Mouse (Mus musculus) cerebellum, adult 18-20 months (tissue): Measurements from ENCODE around the gene Tnfaip8l2.
A peak's percentile ranks its signal among the peaks of the same experiment; 100 is the strongest.

Experiments
- DNase-seq, 2 experiments: peaks; one replicate each; pipeline ENCODE4 v3.0.0; 2021

The Tnfaip8l2 gene

DNA sequence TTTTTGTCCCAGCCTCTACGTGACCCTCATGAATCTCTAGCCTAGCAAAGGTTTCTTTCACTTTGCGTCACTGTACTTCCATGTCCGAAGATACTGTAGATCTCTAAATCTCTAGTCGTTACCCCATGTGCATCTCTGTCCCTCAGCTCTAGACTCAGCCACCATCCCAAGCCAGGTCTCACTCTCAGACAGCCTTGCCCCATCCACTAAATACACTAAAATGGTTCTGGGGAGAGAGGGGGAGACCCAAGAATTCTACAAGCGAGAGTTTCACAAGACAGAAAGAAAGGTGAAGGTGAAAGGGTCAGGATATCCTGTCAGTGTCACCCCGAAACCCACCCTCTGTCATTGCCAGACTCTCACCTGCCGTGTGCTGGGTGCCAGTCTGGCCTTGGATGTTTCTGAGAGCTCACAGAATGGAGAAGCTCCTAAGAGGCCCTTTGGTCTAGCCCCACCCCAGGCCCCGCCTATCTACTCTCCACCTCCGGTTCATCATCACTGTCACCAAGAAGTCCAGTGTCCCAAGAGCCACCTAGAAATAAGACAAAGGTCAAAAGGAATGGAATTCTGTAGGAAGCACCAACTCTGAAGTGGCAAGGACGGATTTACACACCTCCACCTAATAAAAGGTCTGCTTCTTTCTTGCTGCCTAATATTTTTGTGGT, at the start of gene Tnfaip8l2:
Tnfaip8l2 (minus strand) TSS at position 409 of the 665 bp plus-strand sequence.
- DNase-seq = no peak

DNA sequence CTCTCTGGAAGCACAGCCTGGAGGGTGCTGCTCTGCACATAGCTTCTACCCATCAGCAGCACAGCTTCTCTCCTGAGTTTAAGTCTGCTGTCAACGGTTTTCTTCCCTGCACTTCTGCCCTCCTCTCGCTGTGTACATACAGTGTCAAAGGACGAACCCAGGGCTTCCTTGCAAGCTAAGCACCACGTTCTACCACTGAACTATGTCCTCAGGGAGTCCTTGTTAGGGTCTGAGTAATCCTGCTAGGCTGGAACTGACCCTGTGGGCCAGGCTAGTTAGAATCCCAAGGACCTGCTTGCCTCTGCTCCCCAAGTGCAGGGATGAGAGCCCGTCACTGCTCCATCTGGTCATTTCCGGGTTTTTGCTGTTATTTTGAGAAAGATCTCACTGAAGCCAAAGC, 44.7 kb upstream of the Tnfaip8l2 start:
- no peak for DNase-seq

DNA sequence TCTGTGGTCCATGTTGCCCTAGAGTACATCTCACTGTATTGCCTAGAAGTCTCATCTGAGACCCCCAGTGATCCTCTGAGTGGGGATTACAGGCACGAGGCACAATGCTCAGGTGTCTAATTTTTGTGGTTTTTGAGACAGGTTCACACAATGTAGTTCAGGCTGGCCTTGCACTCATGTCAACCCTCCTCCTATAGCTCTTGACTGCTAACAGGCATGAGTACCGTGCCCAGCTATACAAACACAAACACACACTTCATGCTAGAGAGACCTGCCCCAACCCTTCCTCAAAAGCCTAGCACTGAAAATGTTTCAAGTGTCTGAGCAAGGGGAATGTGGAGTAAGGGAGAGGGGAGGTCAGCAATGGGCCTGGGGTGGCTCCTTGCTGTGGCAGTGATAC, 43.9 kb upstream of the Tnfaip8l2 start:
- DNase-seq = no peak

DNA sequence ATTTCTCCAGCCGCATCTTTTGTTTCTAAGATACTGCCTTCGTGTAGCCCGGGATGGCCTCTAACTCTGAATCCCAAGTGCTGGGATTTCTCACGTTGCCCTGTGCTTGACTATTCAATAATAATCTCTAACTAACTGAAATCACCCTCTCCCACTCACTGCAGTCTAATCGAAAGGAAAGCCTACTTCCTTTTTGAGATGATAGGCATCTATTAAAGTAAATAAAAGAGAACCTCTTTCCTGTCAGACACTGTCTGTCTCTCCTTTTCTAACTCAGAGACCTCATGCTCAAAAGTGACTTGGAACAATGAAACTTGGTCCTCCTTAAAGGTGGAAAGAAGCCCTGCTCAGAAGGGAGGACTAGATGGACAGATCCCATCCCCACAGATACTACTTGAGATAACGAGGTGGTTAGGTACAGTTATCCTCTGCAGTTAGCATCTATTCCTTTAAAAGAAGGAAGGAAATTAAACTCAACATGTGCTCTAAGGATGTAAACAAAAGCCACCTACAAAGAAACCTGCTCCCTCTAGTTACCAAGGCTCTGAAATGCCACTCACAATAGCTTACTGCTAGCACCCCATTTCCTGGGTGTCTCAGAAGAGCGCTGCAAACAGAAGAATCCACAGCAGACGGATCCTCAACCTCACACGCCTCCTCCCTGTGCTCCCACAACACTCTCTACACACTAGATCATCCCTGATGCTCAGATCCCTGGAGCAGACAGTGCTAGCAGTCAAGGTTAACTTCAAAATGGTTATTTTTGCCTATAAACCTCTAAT, 42.8 kb upstream of the Tnfaip8l2 start:
- DNase-seq = no peak

DNA sequence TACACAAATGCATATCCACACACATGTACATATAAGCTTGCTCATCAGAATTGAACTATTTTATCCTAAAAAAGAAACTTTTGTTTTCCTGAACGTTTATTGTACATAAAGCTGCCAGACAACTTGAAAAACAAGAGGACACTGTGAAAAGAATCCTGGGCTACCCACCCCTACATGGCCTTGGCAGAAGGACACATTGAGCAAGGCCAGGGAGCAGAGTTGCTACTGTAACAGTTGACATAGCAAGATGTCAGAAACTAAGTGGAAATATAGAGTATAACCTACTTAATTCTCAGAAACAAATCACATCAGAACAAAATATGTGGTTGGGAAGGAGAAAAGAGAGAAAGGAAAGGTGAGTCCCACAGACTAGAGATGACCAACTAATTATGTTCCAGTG, 39.7 kb upstream of the Tnfaip8l2 start:
- no peak for DNase-seq

DNA sequence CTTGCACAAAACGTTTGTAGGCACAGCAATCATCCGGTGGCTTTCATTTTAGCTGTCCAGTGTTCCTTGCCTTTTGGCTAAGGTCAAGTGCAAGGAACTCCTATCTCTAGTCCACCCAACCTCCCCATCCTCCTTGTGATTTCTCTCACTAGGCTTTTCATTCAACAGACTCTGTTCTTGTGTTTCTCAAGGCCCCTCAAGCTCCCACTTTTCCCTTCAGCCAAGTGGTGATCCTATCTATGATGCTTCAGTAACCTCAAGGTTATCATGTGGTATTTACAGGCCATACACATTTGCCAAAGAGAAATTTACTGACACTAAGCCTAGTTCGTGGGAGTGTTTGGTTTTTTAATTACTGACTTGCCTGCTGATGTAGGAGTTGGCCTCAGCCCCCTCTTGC, 37.7 kb upstream of the Tnfaip8l2 start:
- DNase-seq = no peak

DNA sequence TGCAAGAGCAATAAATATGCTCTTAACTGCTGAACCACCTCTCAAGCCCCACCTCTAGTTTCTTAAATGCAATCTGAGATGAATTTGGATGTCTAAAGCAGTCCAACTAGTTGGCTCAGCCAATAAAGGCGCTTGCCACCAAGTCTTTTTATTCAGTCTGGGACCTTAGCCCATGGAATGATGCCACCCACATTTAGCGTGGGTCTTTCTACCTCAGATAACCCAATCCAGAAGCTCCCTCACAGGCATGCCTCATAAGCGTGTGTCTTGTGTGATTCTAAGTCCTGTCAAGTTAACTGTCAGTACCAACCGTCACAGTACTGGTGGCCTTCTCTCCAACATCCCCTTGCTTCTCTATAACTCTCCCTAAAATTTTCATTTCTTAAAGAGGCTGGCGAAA, 36.8 kb upstream of the Tnfaip8l2 start:
- DNase-seq = no peak

DNA sequence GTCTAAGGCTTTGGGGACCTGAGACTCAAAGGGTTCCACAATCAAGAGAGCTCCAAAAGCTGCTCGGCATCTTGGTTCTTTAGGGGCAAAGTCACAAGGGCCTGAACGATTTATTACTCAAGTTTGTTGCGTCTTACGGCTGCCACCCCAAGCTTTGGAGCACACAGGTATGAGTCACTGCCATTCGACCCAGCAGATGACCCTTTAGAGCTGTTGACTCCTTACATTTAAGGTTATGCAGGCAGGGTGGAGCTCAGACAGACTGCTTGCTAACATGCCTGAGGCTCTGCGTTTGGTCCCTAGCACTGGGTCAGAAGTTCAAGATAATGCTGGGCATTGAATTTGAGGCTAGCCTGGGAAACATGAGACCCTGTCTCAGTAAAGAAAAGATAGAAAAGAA, 35.4 kb upstream of the Tnfaip8l2 start:
- DNase-seq = no peak

DNA sequence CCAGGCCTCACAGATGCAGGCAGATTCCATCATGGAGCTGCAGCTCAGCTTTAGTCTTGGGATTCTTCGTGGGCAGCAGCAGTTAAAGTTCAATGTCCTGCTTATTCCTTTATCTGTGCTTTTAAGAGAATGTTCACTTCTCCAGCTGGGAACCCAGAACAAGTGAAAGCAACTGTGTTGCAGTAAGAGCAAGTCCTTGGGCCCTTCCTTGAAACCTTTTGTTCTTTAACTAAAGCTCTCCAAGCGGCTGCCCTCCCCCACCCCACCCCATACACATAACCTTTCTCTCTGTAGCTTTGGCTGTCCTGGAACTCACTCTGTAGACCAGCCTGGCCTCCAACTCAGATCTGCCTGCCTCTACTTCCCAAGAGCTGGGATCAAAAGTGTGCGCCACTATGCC, 34.3 kb upstream of the Tnfaip8l2 start:
- no peak for DNase-seq

DNA sequence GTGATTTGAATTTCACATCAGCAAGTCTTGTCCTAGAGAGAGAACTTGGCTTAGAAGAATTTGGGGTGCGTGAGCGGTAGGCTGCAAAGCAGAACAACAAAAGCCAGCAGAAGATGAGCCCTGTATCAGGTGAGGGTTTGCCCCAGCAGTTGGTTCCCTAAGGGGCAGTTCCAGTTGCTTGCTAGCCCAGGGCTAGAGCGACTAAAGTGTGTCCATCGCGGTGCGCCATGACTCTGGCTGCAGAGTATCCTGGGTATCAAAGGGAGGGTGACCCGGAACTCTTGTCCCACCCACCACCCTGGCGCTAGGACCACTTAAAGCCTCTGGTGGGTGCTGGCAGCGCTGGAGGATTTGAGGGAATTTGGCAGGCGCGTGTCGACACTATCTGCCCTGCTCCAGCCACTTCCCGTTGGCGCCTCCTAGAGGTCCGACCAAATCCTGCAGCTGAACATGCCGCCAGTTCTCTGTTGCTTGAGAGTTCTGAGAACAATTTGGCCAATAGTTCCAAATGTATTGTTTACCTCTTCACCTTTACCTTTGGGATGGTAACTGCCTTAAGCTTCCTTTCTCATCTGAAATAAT, 31.9 kb upstream of the Tnfaip8l2 start:
- DNase-seq = peak; percentile 88

DNA sequence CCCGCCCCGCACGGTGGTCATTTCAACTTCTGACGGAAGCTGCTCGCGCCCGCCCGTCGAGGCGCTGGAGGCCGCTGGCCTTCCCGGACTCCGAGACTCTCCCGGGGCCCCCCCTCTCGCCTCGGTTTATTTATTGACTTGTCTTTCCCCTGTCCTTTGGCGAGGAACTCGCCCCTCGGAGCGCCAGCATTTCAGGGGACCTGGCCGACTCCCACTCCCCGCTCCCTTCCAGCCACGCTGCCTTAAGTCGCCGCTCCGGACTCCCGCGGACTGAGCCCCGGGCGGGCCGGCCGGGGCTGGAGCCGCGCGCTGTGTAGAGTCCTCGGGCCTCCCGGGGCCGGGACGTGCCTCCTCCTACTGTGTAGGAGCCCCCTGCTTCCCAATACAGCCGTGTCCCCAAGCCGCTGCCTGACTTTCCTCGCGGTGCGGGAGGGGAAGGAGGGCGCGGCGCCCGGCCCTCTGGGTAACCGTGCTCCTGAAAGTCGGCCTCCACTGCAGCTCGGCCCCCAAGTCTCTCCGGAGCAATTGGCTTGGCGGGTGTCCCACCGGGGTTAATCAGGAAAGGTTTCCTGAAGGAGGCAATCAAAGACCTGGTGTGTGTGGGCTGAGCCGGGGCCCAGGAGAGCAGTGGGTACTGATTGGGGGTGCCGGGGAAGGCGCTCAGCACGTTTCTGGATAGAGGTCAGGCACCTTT, 31.2 kb upstream of the Tnfaip8l2 start:
- DNase-seq = peak; percentile 16 to 31

DNA sequence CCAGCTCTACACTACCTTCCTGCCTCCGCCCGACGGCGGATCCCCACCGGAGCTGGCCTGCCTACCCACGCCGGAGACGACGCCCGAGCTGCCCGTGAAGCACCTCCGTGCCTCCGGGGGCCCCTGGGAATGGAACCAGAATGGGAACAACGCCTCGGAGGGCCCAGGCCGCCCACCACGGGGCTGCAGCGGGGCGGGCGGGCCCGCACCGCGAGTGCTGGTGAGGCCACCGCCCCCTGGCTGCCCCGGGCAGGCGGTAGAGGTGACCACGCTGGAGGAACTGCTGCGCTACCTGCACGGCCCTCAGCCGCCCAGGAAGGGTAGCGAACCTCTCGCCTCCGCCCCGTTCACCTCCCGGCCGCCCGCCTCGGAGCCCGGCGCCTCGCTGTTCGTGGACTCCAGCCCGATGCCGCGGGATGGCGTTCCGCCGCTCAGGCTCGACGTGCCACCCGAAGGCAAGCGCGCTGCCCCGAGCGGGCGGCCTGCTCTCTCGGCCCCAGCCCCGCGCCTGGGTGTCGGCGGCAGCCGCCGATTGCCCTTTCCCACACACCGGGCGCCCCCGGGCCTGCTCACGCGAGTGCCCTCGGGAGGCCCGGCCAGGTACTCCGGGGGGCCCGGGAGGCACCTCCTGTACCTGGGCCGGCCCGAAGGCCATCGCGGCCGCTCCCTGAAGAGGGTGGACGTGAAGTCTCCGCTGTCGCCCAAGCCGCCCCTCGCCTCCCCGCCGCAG, 30.5 kb upstream of the Tnfaip8l2 start:
- no peak for DNase-seq

DNA sequence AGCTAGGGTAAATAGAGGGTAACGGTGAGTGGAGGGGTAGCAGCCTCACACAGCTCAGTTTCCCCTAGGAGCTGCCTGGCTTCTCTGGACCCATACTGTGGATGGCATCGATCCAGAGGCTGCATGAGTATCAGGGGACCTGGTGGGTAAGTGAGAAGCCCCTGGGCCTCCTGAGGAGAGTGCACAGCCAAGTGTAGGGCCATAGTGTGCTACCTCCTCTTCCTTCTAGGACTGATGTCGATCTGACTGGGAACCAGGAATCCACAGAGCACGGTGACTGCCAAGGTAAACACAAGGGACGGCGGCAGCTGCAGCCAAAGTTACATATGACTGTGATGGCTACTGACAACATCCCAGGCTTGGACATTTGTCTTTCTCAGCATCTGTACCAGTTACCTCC, 28.9 kb upstream of the Tnfaip8l2 start:
- no peak for DNase-seq

DNA sequence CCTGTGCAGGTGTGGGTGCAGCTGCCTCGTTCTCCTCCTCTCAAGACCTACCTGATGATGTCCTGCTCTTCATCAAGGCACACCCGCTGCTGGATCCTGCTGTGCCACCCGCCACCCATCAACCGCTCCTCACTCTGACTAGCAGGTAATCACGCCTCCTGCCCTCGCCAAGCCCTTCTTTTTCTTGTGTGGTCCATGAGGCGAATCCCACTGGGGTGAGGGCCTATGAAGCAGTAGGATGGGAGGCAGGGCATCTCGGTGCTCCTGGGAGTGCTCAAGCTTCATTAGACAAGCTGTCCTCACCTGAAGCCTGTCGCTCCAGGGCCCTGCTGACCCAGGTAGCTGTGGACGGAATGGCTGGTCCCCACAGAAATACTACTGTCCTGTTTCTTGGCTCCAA, 27.8 kb upstream of the Tnfaip8l2 start:
- no peak for DNase-seq

DNA sequence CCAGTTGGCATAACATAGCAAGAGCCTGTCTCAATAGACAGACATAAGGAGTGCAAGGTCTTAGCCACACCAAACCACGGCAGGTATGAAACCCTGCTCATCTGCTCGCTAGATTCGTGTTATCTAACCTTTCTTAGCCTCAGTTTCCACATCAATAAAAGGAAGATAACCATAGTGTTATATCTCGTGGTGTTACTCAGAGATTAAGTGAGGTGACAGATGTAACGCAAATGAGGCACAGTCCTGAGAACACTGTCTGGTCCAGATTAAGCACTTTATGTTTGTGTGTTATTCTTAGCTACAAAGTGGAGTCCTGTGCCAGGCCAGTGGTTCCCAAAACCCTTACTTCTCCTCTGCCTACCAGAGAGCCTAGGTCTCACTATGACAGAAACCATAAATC, 22.7 kb upstream of the Tnfaip8l2 start:
- DNase-seq = no peak

DNA sequence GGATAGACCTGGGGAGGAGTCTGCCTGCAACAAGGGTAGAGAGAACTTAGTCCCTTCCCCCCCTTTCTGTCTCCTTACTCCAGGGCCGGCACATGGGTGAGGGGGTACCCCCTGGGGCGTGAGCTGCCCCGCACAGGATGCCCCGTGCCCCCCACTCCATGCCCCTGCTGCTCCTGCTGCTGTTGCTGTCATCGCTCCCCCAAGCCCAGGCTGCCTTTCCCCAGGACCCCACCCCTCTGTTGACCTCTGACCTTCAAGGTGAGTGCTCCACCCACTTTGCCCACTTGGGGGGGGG, 22.0 kb upstream of the Tnfaip8l2 start:
- no peak for DNase-seq

DNA sequence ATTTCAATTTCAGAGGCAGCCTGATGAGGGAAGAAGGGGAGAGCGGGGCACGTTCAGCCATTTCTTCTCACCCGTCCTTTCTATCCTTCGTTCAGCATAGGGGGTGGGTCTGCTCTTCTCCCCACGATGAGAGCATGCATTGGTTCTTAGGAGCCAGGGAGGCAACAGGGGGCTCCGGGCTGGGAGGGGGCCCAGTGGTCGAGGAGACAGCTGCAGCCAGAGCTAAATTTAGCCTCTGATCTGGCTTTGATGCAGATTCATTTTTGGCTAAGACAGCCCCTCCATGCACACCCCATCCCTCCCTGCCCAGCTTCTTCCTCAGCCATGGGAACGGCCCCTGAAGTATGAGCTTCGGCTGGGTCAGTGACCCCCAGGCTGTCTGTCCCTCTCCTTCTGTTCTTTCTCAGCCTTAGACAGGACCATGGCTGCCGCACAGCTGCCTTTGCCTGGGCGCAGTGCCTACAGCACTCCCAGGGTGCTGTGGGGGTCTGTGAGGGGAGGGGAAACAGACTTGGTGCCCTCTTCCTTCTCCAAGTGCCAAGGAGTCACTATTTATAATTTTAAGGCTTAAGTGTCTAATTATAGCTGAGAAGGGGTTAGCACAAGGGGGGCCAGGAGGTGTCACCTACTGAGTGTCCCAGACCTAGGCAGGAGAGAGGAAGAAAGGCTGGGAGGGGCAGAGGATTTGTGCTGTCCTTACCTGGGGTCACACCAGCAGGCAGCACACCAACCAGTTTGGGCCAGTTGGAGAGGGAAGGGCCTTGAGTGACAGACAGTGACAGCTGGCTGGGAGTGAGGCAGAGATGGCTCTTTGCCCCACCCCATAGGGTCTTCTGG, 21.5 kb upstream of the Tnfaip8l2 start:
- peak in 1 of 2 experiments; percentile 13 for DNase-seq

DNA sequence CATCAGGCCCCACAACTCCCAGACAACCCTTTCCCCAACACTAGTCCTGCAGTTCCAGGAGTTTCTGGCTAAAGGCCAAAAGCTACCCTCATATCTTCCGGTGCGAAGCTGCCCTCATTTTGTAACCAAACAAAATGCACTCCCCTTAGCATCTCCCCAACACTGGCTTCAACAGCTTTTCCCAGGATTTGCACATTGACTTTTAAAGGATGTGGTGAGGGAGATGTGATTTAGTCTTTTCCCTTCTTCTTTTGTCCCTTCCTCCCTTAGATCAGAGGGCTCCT, 20.1 kb upstream of the Tnfaip8l2 start:
- no peak for DNase-seq

DNA sequence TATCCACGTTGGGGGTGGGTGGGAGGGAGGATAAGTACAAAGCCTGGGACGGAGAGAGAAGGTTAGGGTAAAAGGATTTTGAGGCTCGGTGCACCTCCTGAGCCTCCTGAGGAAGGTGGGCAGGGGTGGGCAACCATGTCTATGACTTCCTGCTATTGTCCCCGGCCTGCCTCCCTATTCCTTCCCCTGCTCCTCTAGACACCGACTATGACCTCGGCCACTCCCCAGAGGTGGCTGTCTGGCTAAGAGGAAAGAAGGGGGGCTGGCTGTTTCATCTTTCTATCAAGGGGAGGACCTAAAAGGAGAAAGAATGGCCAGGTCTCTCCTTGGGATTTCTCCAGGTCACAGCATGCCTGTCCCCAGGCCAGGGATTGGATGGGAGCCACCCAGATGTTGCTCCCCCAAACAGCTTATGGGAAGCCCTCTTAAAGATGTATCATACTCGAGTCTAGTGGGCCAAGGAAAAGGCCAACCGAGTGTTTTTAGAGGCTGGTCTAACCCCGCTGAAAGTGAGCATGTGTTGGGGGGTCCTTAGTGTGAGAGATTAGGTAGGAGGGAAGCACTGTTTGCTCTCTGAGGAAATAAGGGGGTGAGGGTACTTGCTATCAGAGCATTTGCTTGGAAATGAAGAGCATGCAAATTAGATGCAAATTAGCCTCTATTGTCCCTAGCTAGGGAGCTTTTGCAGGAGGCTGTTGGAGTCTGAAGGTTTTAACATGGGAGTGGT, 19.6 kb upstream of the Tnfaip8l2 start:
- DNase-seq = peak; percentile 13 to 32

DNA sequence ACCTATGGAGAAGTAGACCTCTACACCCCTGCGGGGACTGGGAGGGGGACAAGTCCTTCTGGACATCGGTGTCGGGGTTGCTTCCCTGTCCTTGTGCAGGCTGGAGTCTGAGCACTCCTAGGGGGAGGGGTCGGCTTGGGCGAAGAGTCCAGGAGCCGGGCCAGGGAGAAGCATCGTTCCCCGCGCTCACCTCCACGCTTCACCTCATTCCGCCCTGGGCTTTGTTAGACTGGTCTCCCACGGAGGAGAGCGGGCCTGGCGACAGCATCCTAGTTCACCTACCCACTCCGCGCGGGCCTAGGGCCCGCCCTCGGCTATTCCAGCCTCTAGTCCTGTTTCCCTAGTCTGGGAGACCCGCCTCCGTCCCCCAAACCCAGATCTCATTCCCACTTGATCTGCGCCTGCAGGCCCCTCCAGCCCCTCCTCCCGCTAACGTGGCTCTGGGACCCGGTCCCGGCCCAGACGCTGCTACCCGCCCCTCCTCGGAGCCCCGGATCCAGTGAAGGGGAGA, 18.9 kb upstream of the Tnfaip8l2 start:
- DNase-seq = peak; percentile 48 to 58
